Mouse (Mus musculus): ENCODE measurements at regions not wholly inside any gene's neighbourhood (a gene's known extent, or its start where the extent isn't known, plus 50 kb on each side); places are given as distances from the start of the nearest gene placed in this dataset.

DNA sequence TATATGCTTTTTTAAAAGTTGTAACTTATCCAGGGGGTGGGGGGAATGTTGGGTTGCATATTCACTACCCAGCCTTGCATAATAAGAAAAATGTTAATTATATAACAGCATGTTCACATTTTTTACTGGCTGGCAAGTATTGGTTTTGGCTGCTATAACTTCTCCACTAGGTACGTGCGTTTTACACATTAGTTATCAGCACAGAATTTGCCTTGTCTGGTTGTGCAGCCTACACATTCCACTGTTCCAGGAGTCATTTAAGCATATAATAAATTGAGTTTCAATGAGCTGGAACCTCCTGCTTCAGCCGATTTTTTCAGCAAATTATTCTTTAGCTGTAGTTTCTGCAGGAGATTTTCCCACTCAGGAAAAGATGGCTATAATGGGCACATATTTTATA is 1479.9 kb upstream of the Tenm2 start:
- no peak for TF ChIP-seq CTCF (IDR thresholded peaks at IDR 0.05; ENCODE audit: control insufficient read depth, insufficient read depth, insufficient replicate concordance, low read depth, low read length)
- TF ChIP-seq POLR2A (IDR thresholded peaks at IDR 0.05; ENCODE audit: control insufficient read depth, low read depth, low read length), result no peak

All from testis, adult 2 months (tissue).